Mouse (Mus musculus) C3H10T1/2 (cell line): ENCODE results near the gene Plcb3. TPM values are rescaled to one million over a fixed set of nuclear protein-coding genes. Genes with fewer than 3 reads are reported as not detected.

Experiments
- polyA plus RNA-seq, 2 experiments: library from polyadenylated mRNA; unstranded; fragments of >200 nt; fragmentation: generic; extraction: Trizol; gene quantifications; one replicate each; pipeline ENCODE4 v1.2.1; 2012; ENCODE audit warnings: missing spikeins in 2 of 2

Plcb3 gene
- polyA plus RNA-seq, result 10 to 100 TPM; 14.8 to 39.5 TPM

DNA sequence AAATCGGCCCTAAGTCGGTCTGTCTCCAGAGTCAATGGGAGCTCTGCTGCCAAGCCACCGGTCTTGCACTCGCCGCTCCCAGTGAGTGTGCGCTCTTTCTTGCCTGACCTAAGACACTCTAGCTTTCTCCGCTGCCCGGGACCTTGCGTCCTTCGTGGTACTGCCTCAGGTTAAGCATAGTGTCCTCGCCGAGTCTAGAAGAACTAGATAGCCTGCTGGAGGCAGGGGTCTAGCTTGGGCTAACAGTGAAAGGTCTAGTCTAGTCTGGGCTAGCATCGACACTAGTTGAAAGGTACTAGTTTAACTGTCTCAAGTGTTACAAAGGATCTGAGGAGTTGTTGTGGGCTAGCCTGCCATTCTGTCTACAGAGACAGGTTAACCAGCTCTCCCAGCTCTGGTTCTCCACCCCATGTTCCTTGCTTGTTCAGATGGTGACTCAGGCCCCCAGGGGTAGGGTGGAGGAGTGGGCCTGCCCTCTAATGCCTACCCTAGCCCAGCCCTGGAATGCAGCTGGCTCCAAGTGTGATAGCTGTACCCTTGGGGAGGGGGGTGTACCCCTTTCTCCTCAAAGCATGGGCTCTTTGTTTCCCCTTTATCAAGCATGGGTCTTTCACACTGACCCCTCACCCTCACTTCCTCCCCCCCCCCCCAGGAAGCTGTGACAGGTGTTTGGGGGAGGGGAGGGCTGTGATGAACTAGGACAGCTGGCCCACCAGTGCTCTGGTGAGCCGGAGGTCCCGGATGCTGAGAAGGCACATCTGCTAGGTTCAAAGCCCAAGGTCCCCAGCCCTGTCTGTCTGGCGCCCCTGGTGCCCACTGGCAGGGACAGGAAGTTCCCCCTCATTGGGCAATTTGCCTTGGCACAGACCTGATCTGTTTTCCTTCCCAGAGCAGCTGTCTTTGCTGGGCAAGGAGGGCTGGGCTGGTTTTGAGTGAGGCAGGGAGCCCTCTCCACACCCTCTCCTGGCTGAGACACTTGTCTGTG, at the start of gene Plcb3:
Plcb3 (minus strand) TSS at position 934 of the 985 bp plus-strand sequence.

DNA sequence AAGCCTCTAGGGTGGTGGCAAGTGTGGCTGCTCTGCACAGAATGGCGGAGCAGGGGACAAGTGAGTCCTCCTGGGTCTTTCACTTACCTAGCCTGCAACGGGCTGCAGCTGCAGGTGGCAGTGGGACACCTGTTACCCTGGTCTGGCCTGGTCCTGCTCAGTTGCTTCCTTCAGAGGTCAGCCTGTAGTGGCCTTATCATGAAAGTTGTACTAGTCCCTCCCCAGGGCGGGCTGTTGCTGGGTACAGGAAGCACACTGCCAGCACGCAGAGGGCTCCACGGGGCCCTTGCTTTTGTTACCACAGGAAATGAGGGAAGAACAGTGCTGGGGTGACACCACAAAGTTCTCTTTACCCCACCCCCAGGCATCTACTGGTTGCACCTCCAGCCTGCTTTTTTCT, 42.9 kb upstream of the Plcb3 start, which contains the start of gene Fermt3:
Fermt3 (minus strand) TSS at position 279 of the 400 bp plus-strand sequence.

DNA sequence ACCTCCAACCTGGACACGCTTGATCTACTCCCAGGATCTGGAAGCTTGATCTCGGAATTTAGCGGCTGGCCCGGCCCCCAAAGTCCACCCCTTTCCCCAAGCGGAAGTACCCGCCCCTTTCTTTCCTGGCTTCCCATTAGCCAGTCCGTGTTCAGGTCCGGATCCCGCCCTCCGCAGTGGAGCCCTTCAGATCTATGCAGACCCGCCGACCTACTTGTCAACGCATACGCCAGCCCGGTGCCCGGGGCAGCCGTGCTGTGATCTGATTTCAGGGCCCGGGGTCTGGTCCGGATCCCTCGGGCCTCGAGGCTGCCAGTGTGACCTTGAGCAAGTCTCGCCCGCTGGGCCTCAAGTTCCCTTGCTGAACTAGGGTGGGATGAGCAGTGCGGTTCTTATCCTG, 19.7 kb upstream of the Plcb3 start, which contains the start of the genes Nudt22 and Trpt1:
Nudt22 (minus strand) TSS at position 112 of the 400 bp plus-strand sequence.
Trpt1 (plus strand) TSS at position 126 of the 400 bp plus-strand sequence.

DNA sequence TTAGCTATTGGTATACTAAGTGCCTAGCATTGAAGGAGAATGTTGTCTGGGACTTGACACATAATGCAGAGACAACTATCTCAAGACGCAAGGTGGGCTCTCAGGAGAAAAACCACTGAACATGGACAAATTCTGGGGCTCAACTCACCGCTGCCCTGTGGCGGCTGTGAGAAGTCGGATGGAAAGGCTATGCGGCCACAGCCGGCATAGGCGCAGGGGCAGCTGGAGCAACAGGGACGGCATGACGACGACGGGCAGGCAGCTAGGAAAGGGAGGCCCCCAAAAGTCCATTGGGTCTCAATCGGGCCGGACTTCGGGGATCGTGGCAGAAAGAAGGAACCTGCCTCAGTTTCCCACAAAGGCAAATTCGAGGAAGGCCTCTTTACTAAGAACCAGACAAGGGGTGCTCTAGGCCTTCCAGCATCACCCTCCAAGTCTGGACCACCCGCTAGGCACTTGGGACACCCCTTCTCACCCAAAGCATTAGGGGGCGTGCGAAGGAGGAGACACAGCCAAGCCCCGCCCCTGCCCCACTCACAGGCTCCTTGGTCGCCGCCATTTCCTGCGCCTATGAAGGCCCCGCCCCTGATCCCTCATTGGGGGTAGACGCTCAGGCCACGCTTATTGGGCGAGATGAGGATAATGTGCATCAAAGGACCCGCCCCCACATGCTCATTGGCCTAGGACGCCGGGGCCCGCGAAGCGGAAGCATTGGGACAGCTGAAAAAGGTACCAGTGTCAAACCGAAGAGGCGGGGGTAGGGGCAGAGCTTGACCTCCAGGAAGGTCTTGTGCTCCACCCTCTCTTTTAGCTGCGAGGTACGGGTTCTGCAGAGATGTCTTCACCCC, 16.0 kb upstream of the Plcb3 start, which contains the start of gene Dnajc4:
Dnajc4 (minus strand) TSS at position 562 of the 848 bp plus-strand sequence.

DNA sequence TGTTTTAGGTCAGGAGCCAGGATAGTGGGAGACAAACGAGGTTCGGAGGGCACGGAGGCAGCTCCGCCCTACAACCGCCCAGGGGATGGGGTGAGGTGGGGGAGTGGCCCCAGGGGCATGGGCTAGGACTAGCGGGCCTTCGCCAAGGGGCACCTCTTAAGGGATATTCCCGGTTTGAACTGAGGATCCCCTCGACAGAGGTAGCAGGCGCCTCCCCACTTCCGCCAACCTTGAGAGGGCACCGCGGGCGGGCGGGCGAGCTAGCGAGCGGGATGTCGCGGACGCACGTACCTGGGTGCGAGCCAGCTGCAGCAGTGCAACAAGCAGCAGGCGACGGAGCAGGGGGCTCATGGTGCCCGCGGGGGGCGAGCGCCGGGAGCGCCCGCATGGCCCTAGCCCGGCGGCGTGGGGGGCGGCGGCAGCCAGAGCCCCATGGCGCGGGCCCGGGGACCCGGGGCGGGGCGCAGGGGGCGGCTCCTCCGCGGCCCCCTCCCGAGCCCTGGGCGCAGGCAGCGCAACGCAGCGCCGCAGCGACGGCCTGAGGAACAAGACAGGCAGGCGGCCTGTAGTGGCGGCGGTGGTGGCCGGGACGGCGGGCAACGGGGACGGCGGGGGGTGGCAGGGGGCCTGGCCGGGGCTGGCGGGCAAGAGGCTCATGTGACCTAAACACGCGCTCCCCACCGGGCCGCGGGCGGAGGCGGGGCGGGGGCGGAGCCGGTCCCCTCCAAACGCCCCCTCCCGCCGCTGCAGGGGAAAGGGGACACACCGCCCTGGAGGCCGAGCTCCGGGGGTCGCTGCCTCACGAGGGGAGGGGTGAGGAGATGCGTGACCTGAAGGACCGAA, 11.0 kb upstream of the Plcb3 start, which contains the start of gene Vegfb:
Vegfb (minus strand) TSS at position 591 of the 843 bp plus-strand sequence.

DNA sequence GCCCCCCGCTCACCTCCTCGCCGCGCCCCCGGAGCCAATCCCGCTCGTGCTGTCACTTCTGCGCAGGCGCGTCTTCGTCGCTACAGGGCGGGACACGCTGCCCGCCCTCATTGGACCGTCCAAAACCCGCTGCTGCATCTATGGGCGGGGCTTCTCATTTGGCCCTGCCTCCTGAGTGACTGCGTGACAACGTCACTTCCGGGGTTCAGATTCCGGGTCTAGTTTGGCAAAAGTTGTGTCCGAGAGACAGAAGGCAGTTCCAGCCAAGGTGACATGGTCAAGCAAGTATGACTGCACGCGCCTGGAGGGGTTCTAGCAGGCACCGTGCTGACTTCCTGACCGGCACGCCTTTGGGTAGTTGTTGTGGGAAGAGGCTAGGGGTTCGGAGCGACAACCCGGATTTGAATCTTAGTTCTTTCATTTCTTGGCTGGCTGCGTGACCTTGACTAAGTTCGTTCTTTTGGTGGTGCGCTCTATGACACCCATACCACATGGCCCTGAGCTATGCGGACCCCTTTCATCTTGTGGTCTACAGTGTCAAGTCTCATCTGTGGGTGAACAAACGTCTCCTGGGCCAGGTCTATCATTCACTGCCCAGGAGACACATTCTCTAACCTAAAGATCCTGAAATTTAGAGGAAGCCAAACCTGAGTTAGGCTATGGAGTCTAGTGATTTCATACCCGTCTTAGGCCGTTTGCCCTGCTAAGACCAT, 4.3 kb upstream of the Plcb3 start, which contains the start of gene Fkbp2:
Fkbp2 (minus strand) TSS at position 121 of the 713 bp plus-strand sequence.

DNA sequence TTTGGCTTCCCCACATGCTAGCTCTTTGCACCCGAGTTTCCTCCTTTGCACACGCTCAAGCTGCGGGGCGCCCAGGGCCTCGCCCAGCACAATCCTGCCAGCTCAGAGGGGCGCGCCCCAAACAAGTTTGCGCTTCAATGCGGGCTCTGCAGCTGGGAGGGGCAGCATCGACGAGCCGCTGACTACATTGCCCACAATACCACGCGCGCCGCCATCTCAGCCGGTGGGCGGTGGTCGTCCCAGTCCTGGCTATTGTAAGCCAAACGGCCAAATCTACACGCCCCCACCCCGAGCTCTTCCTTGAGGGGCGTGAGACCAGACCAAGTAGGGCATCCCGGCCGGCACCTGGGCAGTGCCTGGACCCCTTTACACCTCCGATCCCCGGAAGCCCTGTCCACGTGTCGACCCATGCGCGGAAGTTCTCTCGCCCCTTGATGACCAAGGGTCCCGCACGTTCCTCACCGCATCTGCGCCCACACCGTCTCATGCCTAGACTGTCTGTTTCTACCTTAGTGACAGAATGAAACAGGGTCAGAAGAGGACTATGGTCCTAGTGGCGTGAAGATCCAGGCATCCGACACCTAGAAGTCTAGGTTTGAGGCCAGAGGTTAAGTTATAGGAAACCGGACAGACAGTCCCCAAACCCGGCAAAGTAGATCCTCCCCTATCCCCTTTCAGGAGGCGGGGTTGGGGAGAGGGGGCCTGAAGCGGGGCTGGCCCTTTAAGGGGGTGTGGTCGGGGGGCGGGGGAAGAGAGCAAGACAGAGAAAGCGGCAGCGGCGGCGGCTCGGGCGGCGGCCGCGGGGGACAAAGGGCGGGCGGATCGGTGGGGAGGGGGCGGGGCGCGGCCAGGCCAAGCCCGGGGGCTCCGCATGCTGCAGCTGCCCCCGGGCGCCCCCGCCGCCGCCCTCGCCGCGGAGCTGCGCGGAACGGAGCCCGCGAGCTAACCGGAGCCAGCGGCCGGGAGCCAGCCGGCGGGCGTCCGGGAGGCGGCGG, 1.8 kb downstream of the Plcb3 start, which contains the start of gene Ppp1r14b:
Ppp1r14b (plus strand) TSS at position 758 of the 995 bp plus-strand sequence.

DNA sequence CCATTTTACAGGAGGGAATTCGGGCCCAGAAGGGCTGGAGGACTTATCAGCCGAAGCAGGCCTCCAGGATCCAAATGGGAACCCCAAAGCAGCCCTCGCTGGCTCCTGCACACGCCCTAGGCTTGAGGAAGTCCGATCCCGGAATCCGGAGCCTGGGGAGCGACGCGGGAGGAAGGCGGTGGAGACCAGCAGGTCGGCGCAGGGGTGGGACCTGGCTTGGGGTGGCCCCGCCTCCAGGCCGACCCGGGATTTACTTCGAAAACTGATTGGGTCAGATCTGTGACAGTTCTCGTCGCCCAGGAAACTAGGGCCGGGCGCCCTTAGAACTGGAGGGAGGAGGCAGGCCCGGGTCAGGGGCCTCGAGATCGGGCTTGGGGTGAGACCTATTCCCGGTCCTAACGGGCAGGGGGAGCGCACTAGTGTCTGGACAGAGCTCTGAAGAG, 34.0 kb downstream of the Plcb3 start, which contains the start of gene Gpr137:
Gpr137 (minus strand) TSS at position 232 of the 443 bp plus-strand sequence.

DNA sequence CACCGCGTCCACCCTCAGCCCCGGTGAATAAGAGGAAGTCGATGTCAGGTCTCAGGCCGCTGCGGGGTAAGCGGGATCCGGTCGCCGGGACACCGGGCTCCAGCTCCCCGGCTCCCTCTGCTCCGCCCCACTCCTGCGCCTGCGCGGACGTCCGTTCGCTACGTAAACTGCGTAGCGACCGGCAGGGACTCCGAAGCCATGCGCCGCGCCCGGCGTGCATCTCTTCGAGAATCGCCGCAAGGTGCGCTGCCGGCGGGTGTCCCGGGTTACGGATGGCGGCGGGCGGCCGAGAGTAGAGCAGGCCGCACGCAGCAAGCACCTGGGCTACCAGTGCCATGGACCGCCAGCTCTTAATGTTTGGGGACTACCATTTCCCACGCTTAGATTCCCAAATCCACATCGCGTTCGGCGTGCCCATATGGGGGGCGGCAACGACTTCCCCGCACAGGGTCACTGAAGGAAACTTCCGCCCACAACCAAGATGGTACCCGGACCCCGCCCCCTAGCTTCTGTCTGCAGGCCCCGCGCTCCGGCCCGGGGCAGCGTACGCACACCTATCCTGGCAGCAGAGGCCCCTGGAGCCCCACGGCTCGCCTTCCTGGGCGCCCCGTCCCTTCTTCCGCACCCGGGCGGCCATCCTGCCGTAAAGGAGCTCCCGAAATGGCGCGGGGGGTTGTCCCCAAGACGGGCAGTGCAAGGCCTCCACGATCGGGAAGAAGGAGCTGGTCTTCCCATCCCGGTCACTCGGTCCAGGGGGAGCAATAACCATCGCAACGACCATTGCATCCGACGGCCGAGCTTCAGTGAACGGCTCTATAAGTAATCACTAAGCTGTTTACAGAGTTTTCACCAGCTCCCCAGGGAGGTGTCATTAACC, 34.7 kb downstream of the Plcb3 start, which contains the start of gene Bad:
Bad (plus strand) TSS at position 490 of the 877 bp plus-strand sequence.

DNA sequence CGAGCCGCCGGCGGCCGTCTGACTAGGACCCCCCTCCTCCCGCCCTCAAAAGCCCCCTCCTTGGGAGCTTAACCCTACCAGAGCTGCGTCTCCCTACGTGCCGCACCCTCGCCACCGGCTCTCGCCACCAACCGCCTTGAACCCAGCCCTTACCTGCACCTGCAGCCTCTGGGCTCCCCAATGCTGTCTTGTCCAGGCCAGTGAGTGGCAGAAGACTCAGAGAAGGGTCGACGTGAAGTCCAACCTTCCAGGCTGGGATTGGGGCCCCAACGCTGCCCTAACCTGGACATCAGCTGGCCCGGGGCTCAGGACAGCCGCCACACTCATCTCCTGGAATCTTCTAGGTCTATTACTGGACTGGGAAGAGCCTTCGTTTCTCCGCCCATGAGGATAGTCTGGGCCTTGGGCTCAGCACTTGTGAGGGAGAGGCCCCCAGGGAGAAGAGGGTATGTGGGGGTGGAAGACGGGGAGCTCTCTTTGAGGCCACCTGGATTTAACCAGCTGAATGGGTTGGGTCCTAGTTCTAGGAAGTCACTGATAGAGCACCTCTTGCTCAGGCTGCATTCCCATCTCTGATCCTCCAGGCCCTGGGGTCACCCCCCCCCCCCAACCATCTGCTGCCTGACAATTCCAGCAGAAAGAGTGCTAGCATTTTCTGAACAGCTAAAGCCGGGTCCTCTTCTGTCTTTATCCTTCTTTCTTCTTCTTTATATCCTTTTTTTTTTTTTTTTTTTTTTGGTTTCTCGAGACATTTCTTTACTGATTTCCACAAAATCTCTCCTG, 41.9 kb downstream of the Plcb3 start, which contains the start of gene Kcnk4:
Kcnk4 (minus strand) TSS at position 321 of the 783 bp plus-strand sequence.

DNA sequence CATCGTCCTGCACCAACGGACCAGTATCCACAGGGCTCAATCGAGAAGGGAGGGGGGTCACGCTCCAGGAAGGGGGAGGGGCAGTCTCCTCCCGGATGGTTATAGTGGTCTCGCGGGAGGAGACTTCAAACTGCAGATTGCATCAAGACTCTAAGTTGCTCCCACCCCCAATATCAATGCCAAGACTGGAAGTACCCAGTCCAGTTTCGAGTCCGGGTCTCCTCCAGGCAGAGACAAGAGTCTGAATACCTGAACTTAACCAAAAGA, 51.0 kb downstream of the Plcb3 start, which contains the start of gene Catsperz:
Catsperz (minus strand) TSS at position 74 of the 267 bp plus-strand sequence.

DNA sequence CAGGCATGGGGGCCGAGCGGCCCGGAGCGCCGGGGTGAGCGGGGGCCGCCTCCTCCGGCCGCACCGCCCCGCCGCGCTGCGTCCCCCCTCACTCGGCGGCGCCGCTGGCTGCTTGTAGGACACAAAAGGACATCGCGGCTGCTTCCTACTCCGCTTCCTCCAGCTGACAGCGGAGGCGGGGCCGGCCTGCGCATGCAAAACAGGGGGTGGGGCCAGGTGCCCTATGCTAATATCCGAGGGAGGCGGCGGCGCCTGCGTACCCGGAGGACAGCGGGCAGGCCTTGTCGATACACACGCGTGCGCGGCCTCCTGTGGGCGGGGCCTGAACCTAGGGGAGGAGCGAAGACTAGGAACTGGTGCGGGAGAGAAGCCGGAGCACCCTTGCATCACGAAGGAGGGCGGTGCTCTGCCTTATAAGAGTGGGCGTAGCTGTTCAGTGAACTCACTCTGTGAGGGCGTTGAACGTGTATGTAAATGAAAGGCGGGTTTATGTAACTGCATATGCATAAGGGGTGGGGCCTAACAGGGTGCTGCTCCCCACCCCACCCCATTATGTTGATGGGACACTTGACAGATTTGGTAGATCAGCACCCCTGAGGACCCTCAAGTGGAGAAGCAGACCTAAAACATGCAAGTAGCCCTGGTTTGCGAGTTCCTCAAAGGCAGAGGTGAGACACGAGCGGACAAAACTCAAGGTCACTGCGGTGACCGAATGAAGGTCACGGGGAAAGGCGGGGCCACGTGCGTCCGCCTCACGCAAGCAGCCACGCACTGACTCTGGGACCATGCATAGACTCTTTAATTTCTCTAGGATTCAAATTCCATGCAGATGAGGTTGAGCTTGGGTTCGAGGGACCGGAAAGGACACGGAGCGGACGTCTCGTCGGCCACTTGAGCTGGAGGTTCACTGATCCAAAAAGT, 54.4 kb downstream of the Plcb3 start, which contains the start of gene Esrra:
Esrra (minus strand) TSS at position 167 of the 921 bp plus-strand sequence.

DNA sequence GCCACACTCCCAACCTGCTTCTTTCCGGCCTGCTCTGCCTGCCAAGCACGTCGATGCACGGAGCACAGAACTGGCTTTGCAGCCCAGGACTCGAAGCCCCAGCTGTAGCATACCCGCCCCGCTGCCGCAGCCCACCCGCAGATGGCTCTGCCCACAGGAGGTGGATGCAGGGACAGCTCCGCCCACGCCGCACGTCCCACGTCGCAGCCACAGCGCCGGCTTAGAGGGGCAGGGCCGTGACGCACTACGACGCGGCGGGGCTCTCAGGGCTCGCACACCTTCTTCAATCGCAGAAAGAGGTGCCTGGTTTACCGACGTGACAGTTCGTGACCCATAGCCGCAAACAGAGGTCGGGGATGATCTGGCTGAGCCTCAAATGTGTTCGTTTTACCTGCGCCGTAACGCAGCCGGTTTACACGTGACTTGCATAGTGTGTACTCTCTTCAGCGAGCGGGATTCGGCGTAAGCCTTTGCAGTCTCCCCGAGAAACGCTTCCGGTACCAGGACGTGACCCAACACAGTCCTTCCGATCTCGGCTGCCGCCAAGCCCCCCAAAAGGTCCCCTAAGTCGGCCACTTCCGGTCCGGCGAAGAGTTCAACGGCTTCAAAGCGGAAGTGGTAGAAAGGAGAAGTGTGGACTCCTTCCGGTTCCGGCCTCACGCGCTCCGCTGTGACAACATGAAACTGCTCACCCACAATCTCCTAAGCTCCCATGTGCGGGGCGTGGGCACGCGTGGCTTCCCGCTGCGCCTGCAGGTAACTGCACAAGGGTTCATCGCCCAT, 66.6 kb downstream of the Plcb3 start, which contains the start of the genes Trmt112 and Prdx5:
Trmt112 (plus strand) TSS at position 192 of the 783 bp plus-strand sequence.
Prdx5 (minus strand) TSS at position 600 of the 783 bp plus-strand sequence.

